Mouse (Mus musculus) splenic B cell, adult 2 months (primary cell): ENCODE results near the gene Miga1.
"Not testable (repeated sequence)": the region's sequence is repeated elsewhere in the genome, so short reads cannot be mapped to it uniquely, and the experiment has no call there.

ENCODE experiments used
- DNase-seq: peaks from one replicate; pipeline ENCODE4 v3.0.0-alpha.2; 2011; ENCODE audit warnings: low read depth, low spot score
- H3K27me3 ChIP-seq: 2 replicates; pipeline ENCODE4 v1.6.1; 2012; ENCODE audit warnings: mild to moderate bottlenecking, low read length, moderate library complexity, mixed read lengths; ENCODE audit not compliant: control insufficient read depth, poor library complexity, insufficient read depth, severe bottlenecking
- H3K36me3 ChIP-seq: 2 replicates; pipeline ENCODE4 v1.6.1; 2012; ENCODE audit warnings: mild to moderate bottlenecking, low read length, moderate library complexity, mixed read lengths; ENCODE audit not compliant: control insufficient read depth, poor library complexity, insufficient read depth, severe bottlenecking

The Miga1 gene

GRCm38 (mm10) chr3:152261436-152261835 lies 78.8 kb downstream of the Miga1 start:
- no peaks in the 10 kb centered on the region for H3K27me3 ChIP-seq
- H3K36me3 ChIP-seq, result no peaks in the 10 kb centered on the region
- no peak for DNase-seq

- no peak for DNase-seq
- no peaks in the 10 kb centered on the region for H3K36me3 ChIP-seq
- no peaks in the 10 kb centered on the region for H3K27me3 ChIP-seq
Measured at GRCm38 (mm10) chr3:152260362-152260761, 79.8 kb downstream of the Miga1 start.

GRCm38 (mm10) chr3:152259409-152259808 lies 80.8 kb downstream of the Miga1 start:
- H3K27me3 ChIP-seq, H3K36me3 ChIP-seq: not testable (repeated sequence)
- peak; percentile 72 for DNase-seq

- no peaks in the 10 kb centered on the region for H3K36me3 ChIP-seq
- DNase-seq, result no peak
- H3K27me3 ChIP-seq, result no peaks in the 10 kb centered on the region
Measured at GRCm38 (mm10) chr3:152257528-152257927, 82.7 kb downstream of the Miga1 start.

- no peak for DNase-seq
- H3K27me3 ChIP-seq, result no peaks in the 10 kb centered on the region
- H3K36me3 ChIP-seq, result no peaks in the 10 kb centered on the region
Measured at GRCm38 (mm10) chr3:152250487-152250886, 89.7 kb downstream of the Miga1 start.

- no peak for DNase-seq
- H3K36me3 ChIP-seq, result no peaks in the 10 kb centered on the region
Measured at GRCm38 (mm10) chr3:152247708-152248107, 92.5 kb downstream of the Miga1 start.

GRCm38 (mm10) chr3:152245273-152245910 lies 94.8 kb downstream of the Miga1 start:
- DNase-seq, result no peak
- H3K36me3 ChIP-seq, result no peaks in the 10 kb centered on the region
- no peaks in the 10 kb centered on the region for H3K27me3 ChIP-seq

More at GRCm38 (mm10) chr3:152247708-152248107, 92.5 kb downstream of the Miga1 start:
- H3K27me3 ChIP-seq, result no peaks in the 10 kb centered on the region

- no peaks in the 10 kb centered on the region for H3K36me3 ChIP-seq
- no peaks in the 10 kb centered on the region for H3K27me3 ChIP-seq
- DNase-seq, result no peak
Measured at GRCm38 (mm10) chr3:152243304-152243703, 96.9 kb downstream of the Miga1 start.

- Histone ChIP-seq H3K36me3 (0 out of 2 replicates have a peak, but pooled peaks cover 1% of the 10 kb centered on the region), H3K27me3 (no peaks in the 10 kb centered on the region)
- no peak for DNase-seq
Measured at GRCm38 (mm10) chr3:152241098-152241497, 99.1 kb downstream of the Miga1 start.

GRCm38 (mm10) chr3:152239592-152239991 lies 100.6 kb downstream of the Miga1 start:
- Histone ChIP-seq H3K36me3 (peaks cover 6% of the 10 kb centered on the region; the same call in 1 of the 2 replicates), H3K27me3 (no peaks in the 10 kb centered on the region)
- no peak for DNase-seq

GRCm38 (mm10) chr3:152238836-152239235 lies 101.4 kb downstream of the Miga1 start:
- H3K27me3 ChIP-seq, result no peaks in the 10 kb centered on the region
- H3K36me3 ChIP-seq, result peaks cover 9% of the 10 kb centered on the region; the same call in 1 of the 2 replicates
- DNase-seq, result peak; percentile 31

GRCm38 (mm10) chr3:152235805-152236204 lies 104.4 kb downstream of the Miga1 start:
- no peak for DNase-seq
- H3K36me3 ChIP-seq, result peaks cover 12% of the 10 kb centered on the region
- H3K27me3 ChIP-seq, result no peaks in the 10 kb centered on the region

- DNase-seq, result no peak
- Histone ChIP-seq H3K27me3 (no peaks in the 10 kb centered on the region), H3K36me3 (peaks cover 12% of the 10 kb centered on the region)
Measured at GRCm38 (mm10) chr3:152235238-152235637, 105.0 kb downstream of the Miga1 start.

- Histone ChIP-seq H3K27me3 (no peaks in the 10 kb centered on the region), H3K36me3 (peaks cover 21% of the 10 kb centered on the region)
- no peak for DNase-seq
Measured at GRCm38 (mm10) chr3:152231333-152232100, 108.7 kb downstream of the Miga1 start.

- Histone ChIP-seq H3K27me3 (no peaks in the 10 kb centered on the region), H3K36me3 (peaks cover 21% of the 10 kb centered on the region)
- DNase-seq, result no peak
Measured at GRCm38 (mm10) chr3:152229271-152229670, 110.9 kb downstream of the Miga1 start.
